Mouse (Mus musculus): ENCODE measurements at regions not wholly inside any gene's neighbourhood (a gene's known extent, or its start where the extent isn't known, plus 50 kb on each side); places are given as distances from the start of the nearest gene placed in this dataset.
A peak's percentile ranks its signal among the peaks of the same experiment; 100 is the strongest.

DNA sequence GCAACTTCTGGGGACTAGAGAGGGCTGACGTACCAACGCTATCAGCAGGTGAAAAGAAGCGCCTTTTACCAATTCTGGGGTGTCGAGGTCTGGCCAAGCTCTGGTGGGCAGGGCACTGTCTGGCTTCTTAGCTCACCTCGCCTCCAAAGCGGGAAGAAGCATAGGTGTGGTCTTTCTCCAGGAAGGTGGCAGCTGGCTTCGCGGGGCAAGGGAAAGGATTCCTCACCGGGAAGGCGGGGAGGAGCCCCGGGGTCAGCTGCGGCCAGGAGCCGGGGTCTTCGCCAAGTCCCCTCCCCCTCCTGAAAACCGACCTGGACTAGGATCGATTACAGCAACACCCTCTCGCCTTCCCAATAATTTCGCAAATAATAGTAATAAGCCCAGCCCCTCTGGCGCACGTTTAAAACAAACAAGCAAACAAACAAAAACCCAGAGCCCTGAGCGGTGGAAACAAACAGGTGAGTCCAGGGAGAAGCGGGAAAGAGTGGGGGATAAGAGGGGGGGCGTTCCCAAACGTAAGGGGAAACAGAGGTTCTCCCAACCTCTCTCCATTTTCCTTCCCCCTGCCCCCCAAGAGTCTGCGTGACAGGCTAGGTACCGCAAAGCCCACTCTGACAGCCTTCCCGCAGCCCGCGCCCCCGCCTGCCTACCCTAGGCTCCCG lies 63.5 kb upstream of the Ak4 start:
- Histone ChIP-seq H3K36me3 (no peaks in the 10 kb centered on the region), H3K27ac (peak overlapping the region; percentile 83), H3K9ac (peak overlapping the region; percentile 69), H3K4me1 (0 out of 2 replicates have a peak, but pooled peaks cover 8% of the 10 kb centered on the region), H3K9me3 (no peaks in the 10 kb centered on the region), H3K27me3 (replicated peaks) (no peaks in the 10 kb centered on the region), H3K4me3 (replicated peaks) (peak overlapping the region; percentile 75), H3K4me2 (peak overlapping the region; percentile 86)
- ATAC-seq (ENCODE audit: insufficient read depth, low FRiP score, low read depth) = no peak
- WGBS = 2% methylated on average over 29 of the region's 31 CpGs

DNA sequence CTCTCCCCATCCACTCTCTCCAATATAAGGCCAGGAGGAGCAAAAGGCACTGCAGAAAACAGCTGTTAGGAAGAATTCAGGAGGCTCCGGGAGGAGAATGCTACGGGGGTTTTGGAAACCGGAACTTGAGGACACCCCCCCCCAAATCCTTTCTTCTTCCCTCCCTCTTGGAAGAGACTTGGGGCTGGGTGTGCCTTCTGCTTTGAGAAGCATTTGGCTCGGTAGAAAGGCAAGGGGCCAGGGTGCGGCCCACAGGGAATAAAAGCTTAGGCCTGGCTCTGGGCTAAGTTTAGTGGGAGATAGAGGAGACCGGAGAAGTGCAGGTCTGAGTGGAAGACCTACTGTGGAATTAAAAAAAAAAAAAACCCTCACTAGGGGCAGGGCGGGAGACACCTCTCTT lies 64.1 kb upstream of the Ak4 start:
- Histone ChIP-seq H3K36me3 (no peaks in the 10 kb centered on the region), H3K4me2 (peak overlapping the region; percentile 86), H3K4me1 (0 out of 2 replicates have a peak, but pooled peaks cover 8% of the 10 kb centered on the region), H3K27ac (peak overlapping the region; percentile 83), H3K27me3 (replicated peaks) (no peaks in the 10 kb centered on the region), H3K9me3 (no peaks in the 10 kb centered on the region), H3K4me3 (replicated peaks) (peak overlapping the region; percentile 75), H3K9ac (no peak overlapping the region)
- no peak for ATAC-seq (ENCODE audit: insufficient read depth, low FRiP score, low read depth)
- 13% methylated on average over 7 of the region's 7 CpGs for WGBS

DNA sequence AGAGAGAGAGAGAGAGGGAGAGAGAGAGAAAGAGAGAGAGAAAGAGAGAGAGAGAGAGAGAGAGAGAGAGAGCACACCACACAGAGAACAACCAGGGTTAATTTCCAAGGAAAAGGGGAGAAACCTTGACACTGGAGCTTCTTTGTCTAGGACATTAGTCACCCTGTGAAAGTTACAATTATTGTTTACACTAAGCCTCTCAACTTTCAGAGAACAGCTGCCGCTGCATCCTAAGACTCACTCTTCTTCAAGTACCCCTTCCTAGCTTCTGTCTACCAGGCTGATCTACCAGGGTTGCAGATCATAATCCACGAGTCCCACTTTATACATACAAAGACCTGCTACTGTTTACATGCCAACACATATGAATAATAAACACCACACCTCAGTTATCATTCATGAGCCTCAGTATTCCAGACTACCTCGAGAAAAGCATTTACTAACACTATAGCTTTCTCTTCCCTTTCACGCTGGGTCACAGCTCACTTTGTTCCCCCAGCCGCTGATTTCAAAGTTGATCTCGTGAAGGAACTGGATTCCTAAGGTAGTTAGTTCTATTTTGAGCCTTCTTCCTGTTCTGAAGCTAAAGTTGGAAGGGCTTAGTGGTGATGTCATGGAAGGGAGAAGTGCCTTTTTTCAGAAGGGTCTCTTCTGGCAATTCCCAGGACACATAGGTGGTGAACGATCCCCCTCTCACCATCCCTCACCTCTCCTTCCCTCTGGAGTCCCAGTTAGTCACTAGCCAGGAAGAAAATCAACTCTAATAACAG lies 64.8 kb upstream of the Ak4 start:
- Histone ChIP-seq H3K4me1 (0 out of 2 replicates have a peak, but pooled peaks cover 8% of the 10 kb centered on the region), H3K9me3 (no peaks in the 10 kb centered on the region), H3K27ac (peak overlapping the region; percentile 83; the same call in 1 of the 2 replicates), H3K36me3 (no peaks in the 10 kb centered on the region), H3K27me3 (replicated peaks) (no peaks in the 10 kb centered on the region), H3K9ac (no peak overlapping the region), H3K4me3 (replicated peaks) (peak overlapping the region; percentile 75), H3K4me2 (peak overlapping the region; percentile 86)
- 14% methylated on average over 7 of the region's 7 CpGs for WGBS
- ATAC-seq (ENCODE audit: insufficient read depth, low FRiP score, low read depth) = no peak

DNA sequence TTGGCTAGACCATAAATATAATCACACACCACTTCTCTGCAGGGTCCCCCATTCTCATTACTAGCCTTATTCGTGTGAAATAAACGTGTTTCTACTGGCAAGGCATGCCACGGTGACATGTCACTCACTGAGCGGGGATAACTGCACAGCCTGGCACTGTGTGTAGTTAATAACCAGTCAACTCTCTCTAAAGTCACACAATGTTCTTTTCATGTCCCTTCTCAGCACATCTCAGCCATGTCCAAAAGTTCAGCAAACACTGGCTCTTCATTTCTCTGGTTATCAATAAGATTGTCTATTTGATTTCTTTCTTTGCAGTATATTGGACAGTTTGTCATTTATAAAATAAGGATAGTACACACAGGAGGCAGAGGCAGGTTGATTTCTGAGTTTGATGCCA lies 66.9 kb upstream of the Ak4 start:
- Histone ChIP-seq H3K4me2 (no peak overlapping the region), H3K4me3 (replicated peaks) (no peak overlapping the region), H3K36me3 (no peaks in the 10 kb centered on the region), H3K4me1 (0 out of 2 replicates have a peak, but pooled peaks cover 8% of the 10 kb centered on the region), H3K9me3 (no peaks in the 10 kb centered on the region), H3K27me3 (replicated peaks) (no peaks in the 10 kb centered on the region), H3K27ac (no peak overlapping the region), H3K9ac (no peak overlapping the region)
- no peak for ATAC-seq (ENCODE audit: insufficient read depth, low FRiP score, low read depth)
- 79% methylated on average over 4 of the region's 4 CpGs for WGBS

DNA sequence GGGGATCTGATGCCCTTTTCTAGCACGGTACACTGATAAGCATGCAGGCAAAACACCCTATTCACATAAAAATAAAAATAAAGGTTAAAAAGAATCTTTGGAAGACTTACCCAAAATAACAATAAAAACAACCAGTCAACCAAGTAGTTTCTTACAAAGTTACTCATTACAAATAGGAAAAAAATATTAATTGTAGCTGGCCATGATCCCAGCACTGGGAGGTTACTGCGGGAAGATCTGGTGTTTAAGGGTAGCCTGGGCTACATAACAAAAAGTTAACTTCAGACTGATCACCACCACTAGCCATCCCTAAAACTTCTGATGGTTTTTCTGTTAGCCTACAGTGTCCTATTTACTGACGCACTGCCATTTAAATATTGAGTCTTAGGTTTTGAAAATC lies 67.4 kb upstream of the Ak4 start:
- no peaks in the 10 kb centered on the region for H3K36me3 ChIP-seq
- H3K4me3 ChIP-seq (replicated peaks) = no peak overlapping the region
- 92% methylated on average over 3 of the region's 3 CpGs for WGBS
- no peak for ATAC-seq (ENCODE audit: insufficient read depth, low FRiP score, low read depth)
- 0 out of 2 replicates have a peak, but pooled peaks cover 8% of the 10 kb centered on the region for H3K4me1 ChIP-seq
- H3K27me3 ChIP-seq (replicated peaks) = no peaks in the 10 kb centered on the region
- H3K4me2 ChIP-seq = no peak overlapping the region
- no peak overlapping the region for H3K9ac ChIP-seq
- H3K9me3 ChIP-seq = no peaks in the 10 kb centered on the region
- no peak overlapping the region for H3K27ac ChIP-seq

DNA sequence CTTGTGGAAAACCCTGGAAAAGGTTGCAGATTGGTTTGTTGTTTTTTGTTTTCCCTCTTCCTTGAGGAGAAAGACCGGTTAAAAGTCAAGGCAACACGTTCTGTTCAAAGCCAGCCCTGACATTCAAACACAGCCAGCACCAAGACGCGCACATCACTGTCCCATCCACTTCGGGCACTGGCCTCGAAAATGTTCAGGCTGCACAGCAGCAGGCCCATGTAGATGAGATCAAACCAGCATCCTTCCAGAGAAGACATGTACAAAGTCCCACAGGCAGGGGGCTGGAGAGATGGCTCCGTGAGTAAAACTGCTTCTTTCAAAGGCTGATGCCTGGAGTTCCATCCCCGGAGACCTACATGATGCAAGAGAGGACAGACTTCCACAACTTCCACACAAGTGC lies 68.4 kb upstream of the Ak4 start:
- H3K9ac ChIP-seq = no peak overlapping the region
- H3K4me1 ChIP-seq = 0 out of 2 replicates have a peak, but pooled peaks cover 8% of the 10 kb centered on the region
- H3K27me3 ChIP-seq (replicated peaks) = no peaks in the 10 kb centered on the region
- H3K4me2 ChIP-seq = no peak overlapping the region
- H3K4me3 ChIP-seq (replicated peaks) = no peak overlapping the region
- H3K27ac ChIP-seq = no peak overlapping the region
- no peaks in the 10 kb centered on the region for H3K36me3 ChIP-seq
- ATAC-seq (ENCODE audit: insufficient read depth, low FRiP score, low read depth) = no peak
- WGBS = 88% methylated on average over 8 of the region's 8 CpGs
- no peaks in the 10 kb centered on the region for H3K9me3 ChIP-seq

DNA sequence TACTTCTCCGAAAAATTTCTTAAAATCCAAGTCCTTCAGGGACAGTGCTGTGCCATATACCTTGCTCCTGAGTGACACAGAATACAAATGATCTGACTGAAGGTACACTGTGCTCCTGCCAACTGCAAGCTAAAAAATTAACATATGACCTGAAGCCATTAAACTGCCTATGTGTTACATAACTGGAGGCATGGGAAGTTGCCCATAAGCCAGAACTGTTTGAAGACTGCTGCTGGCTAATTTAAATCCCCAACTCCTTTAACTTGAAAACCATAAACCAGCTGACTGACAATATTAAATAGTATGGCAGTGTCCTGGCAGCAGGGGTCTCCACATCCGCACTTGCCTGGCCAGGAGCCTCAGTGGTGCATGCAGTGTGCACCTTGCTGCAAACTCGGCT lies 68.9 kb upstream of the Ak4 start:
- no peak overlapping the region for H3K4me3 ChIP-seq (replicated peaks)
- no peaks in the 10 kb centered on the region for H3K27me3 ChIP-seq (replicated peaks)
- no peak for ATAC-seq (ENCODE audit: insufficient read depth, low FRiP score, low read depth)
- 0 out of 2 replicates have a peak, but pooled peaks cover 4% of the 10 kb centered on the region for H3K4me1 ChIP-seq
- H3K4me2 ChIP-seq = no peak overlapping the region
- H3K36me3 ChIP-seq = no peaks in the 10 kb centered on the region
- WGBS = 83% methylated on average over 3 of the region's 3 CpGs
- no peak overlapping the region for H3K9ac ChIP-seq
- H3K27ac ChIP-seq = no peak overlapping the region
- no peaks in the 10 kb centered on the region for H3K9me3 ChIP-seq

DNA sequence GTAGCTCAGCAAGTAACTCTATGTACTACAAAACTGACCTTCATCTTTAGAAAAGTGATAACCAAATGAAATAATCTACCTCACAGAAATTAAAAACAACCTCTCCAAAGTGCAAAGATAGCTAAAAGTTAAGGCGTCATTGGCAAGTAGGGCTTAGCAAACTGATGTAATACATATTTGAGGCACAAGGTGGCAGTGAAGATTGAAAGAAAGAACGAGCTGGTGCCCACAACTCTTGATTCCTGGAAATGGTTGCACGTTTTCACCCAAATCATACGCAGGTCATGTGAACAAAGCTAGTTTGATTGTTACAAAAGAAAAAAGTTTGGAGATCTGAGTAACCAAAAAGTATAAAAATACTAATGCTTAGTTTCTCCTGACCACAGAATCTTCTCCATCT lies 69.7 kb upstream of the Ak4 start:
- WGBS = 16% methylated on average over 4 of the region's 4 CpGs
- Histone ChIP-seq H3K36me3 (no peaks in the 10 kb centered on the region), H3K27me3 (replicated peaks) (no peaks in the 10 kb centered on the region), H3K9ac (no peak overlapping the region), H3K27ac (no peak overlapping the region), H3K4me2 (no peak overlapping the region), H3K9me3 (no peaks in the 10 kb centered on the region), H3K4me1 (no peaks in the 10 kb centered on the region), H3K4me3 (replicated peaks) (no peak overlapping the region)
- ATAC-seq (ENCODE audit: insufficient read depth, low FRiP score, low read depth) = no peak

DNA sequence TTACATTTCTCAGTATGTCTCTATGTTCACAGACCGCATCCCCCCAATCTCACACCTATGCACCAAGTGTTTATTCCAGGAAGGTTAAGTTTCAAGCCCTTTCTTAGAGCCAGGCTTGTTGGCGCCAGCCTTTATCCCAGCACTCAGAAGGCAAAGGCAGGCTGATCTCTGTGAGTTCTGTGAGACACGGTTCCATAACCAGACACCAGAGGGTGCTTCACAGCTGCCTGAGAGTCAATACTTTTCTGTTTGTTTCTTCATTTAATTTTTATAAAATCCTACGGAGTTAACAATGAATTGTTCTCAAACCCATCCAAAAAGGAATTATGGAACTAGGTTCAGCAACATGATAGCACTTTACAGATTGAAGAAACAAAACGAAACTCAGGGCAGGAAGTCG lies 71.8 kb upstream of the Ak4 start:
- WGBS = 79% methylated on average over 6 of the region's 6 CpGs
- Histone ChIP-seq H3K36me3 (no peaks in the 10 kb centered on the region), H3K4me1 (no peaks in the 10 kb centered on the region), H3K27ac (no peak overlapping the region), H3K4me3 (replicated peaks) (no peak overlapping the region), H3K27me3 (replicated peaks) (no peaks in the 10 kb centered on the region), H3K9ac (no peak overlapping the region), H3K4me2 (no peak overlapping the region), H3K9me3 (no peaks in the 10 kb centered on the region)
- no peak for ATAC-seq (ENCODE audit: insufficient read depth, low FRiP score, low read depth)

DNA sequence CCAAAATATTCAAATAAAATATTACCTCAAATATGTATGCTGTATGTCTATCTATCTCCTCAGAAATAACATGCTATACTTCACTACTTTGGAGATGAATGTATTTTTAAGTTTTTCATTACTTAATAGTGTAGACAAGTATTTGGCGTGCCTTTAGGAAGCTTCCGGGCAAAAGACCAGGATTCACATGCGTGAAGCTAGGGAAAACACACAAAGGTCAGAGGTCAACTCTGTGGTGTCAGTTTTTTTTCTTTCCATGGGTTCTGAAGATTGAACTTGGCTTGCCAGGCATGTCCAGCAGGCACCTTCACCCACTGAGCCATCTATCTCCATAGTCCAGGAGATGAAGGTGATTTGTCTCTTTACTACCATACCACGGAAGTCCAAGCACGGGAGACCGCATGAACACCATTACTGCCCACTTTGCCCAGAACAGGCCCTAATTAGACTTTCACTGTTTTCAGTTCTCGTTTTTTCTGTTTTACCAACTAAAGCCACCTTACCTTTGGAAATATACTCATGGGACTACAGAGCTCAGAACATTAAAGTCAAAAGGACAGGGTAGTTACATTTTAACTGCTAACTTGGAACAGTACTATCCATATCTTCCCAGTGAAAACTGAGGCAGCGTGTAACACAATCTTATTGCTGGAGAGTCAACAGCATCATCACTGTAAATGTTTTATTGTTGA lies 76.9 kb upstream of the Ak4 start:
- Histone ChIP-seq H3K9me3 (no peaks in the 10 kb centered on the region), H3K27me3 (replicated peaks) (no peaks in the 10 kb centered on the region), H3K36me3 (no peaks in the 10 kb centered on the region), H3K4me3 (replicated peaks) (no peak overlapping the region), H3K27ac (no peak overlapping the region), H3K4me2 (no peak overlapping the region), H3K9ac (no peak overlapping the region), H3K4me1 (no peaks in the 10 kb centered on the region)
- ATAC-seq (ENCODE audit: insufficient read depth, low FRiP score, low read depth) = no peak
- 89% methylated on average over 8 of the region's 8 CpGs for WGBS

DNA sequence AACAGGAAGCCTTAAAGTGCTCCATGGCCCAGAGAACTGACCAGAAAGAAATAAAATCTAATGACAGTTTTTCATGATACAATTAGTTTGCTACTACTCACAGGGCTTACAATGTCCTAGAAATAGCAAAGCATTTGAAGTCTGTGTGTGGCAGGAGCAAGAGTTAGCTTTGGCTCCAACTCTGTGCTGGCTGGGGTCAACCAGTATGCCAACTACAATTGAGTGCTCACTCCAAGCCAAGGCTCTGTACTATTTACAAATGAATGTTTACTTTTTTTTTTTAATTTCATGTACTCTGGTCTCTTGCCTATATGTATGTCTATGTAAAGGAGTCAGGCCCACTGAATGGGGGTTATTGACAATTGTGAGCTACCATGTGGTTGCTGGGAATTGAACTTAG lies 75.7 kb upstream of the Jak1 start:
- no peaks in the 10 kb centered on the region for H3K9me3 ChIP-seq
- no peaks in the 10 kb centered on the region for H3K4me1 ChIP-seq
- no peaks in the 10 kb centered on the region for H3K36me3 ChIP-seq
- H3K4me3 ChIP-seq (replicated peaks) = no peak overlapping the region
- no peak overlapping the region for H3K4me2 ChIP-seq
- H3K27me3 ChIP-seq (replicated peaks) = no peaks in the 10 kb centered on the region
- no peak overlapping the region for H3K9ac ChIP-seq
- ATAC-seq (ENCODE audit: insufficient read depth, low FRiP score, low read depth) = no peak
- no peak overlapping the region for H3K27ac ChIP-seq

DNA sequence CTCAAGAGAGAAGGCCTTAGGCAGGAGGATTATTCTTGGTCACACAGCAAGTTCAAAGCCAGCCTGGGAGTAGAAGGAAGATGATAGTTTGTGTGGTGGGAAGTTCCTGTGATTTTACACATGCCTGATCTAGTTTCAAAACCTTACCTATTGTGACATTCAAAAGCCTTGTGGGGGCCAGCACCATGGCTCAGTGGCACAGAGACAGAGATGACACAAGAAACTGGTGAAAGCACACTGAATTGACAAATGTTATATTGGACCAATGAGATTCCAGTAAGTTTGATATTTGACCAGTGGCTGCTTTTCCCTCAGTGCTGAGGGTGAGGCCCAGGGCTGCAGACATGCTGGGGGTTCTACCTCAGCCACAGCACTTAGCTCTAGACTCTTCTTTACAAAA lies 73.1 kb upstream of the Jak1 start:
- Histone ChIP-seq H3K9ac (no peak overlapping the region), H3K36me3 (no peaks in the 10 kb centered on the region)

More for the DNA sequence above, 73.1 kb upstream of the Jak1 start:
- H3K27ac ChIP-seq = no peak overlapping the region
- H3K27me3 ChIP-seq (replicated peaks) = no peaks in the 10 kb centered on the region
- no peak for ATAC-seq (ENCODE audit: insufficient read depth, low FRiP score, low read depth)
- no peak overlapping the region for H3K4me3 ChIP-seq (replicated peaks)
- no peaks in the 10 kb centered on the region for H3K9me3 ChIP-seq
- H3K4me1 ChIP-seq = no peaks in the 10 kb centered on the region
- no peak overlapping the region for H3K4me2 ChIP-seq
